Mouse (Mus musculus) midbrain, postnatal 0 days (tissue): ENCODE measurements around the gene Vpreb3. TPM values are rescaled to one million over a fixed set of nuclear protein-coding genes. Genes with fewer than 3 reads are reported as not detected.
A peak's percentile ranks its signal among the peaks of the same experiment; 100 is the strongest.

ENCODE experiments used
- ATAC-seq: fragments of 200-750 bp; cut with Nextera tagmentation; 2 replicates; pipeline ENCODE4 v1.8.0; 2017; ENCODE audit warnings: moderate number of reproducible peaks, mild to moderate bottlenecking, moderate TSS enrichment, moderate library complexity; ENCODE audit not compliant: low FRiP score
- DNase-seq: peaks from one replicate; pipeline ENCODE4 v3.0.0-alpha.2; 2015; ENCODE audit warnings: low spot score
- H3K27ac ChIP-seq: fragments of 300-500 bp; sonication (generic); 2 replicates; pipeline ENCODE4 v1.5.1; 2014; ENCODE audit warnings: low read depth, mild to moderate bottlenecking, low read length, mixed read lengths
- H3K27me3 ChIP-seq: fragments of 300-500 bp; sonication (generic); 2 replicates; pipeline ENCODE4 v1.6.1; 2014; ENCODE audit warnings: low read length, control low read depth, mixed read lengths; ENCODE audit not compliant: insufficient read depth
- H3K36me3 ChIP-seq: fragments of 300-500 bp; sonication (generic); 2 replicates; pipeline ENCODE4 v1.6.1; 2014; ENCODE audit warnings: low read length, control low read depth, mixed read lengths; ENCODE audit not compliant: insufficient read depth
- H3K4me1 ChIP-seq: fragments of 300-500 bp; sonication (generic); 2 replicates; pipeline ENCODE4 v1.6.1; 2014; ENCODE audit warnings: mild to moderate bottlenecking, control low read depth, antibody characterized with exemption, low read length, mixed read lengths; ENCODE audit not compliant: insufficient read depth
- H3K4me2 ChIP-seq: fragments of 300-500 bp; sonication (generic); 2 replicates; pipeline ENCODE4 v1.6.1; 2014; ENCODE audit warnings: low read depth, mild to moderate bottlenecking, low read length, mixed read lengths; ENCODE audit not compliant: poor library complexity, severe bottlenecking
- H3K4me3 ChIP-seq: fragments of 300-500 bp; sonication (generic); 2 replicates; pipeline ENCODE4 v1.5.1; 2014; ENCODE audit warnings: low read depth, mild to moderate bottlenecking, low read length, moderate library complexity
- H3K9ac ChIP-seq: fragments of 300-500 bp; sonication (generic); replicated peaks from 2 replicates; pipeline ENCODE4 v1.6.1; 2014; ENCODE audit warnings: mild to moderate bottlenecking, low read length, moderate library complexity, mixed read lengths; ENCODE audit not compliant: poor library complexity, severe bottlenecking
- H3K9me3 ChIP-seq: fragments of 300-500 bp; sonication (generic); 2 replicates; pipeline ENCODE4 v1.6.1; 2016; ENCODE audit warnings: low read length, control low read depth
- CTCF ChIP-seq: IDR thresholded peaks from 2 replicates; pipeline ENCODE4 v1.5.1; 2016; ENCODE audit warnings: antibody characterized with exemption, mild to moderate bottlenecking
- WGBS: fragments of 180-500 bp; shearing (Covaris S2); extraction: QIAGEN DNeasy Blood & Tissue Kit; methylation state at CpG from one replicate; pipeline ENCODE4 v1.1.7; 2014; 5-methylcytosine and 5-hydroxymethylcytosine counted together
- polyA plus RNA-seq: library from polyadenylated mRNA; unstranded; fragments of >200 nt; fragmentation: Nextera tagmentation; extraction: Ambion mirVana; gene quantifications from 2 replicates; pipeline ENCODE4 v1.2.1, GENCODE M21; 2015
- total RNA-seq: library from RNA; depleted of rRNA; stranded (reverse); fragments of >200 nt; gene quantifications from 2 replicates; pipeline ENCODE4 v1.2.3, GENCODE M21; 2014

The Vpreb3 gene
- total and polyA plus RNA-seq, 2 experiments from 2014 or later = 0.72 TPM; not detected in 1

DNA sequence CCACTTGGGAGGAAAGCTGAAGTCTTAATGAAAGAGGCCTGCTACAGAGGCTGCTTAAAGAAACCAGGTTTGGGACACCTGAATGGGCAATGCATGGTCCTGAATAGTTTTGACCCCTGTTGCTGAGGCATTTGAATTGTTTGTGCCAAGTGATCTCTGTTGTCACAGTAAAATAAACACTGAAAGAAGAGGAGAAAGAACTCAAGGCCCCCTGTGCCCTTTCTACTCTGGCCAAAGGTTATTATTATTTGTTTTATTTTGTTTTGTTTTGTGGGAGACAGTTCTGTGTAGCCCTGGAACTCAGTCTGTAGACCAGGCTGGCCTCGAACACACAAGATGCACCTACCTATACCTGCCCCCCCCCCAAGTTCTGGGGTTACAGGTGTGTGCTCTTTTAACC, 7.9 kb upstream of the Vpreb3 start:
- no peaks in the 10 kb centered on the region for H3K9me3 ChIP-seq
- H3K27ac ChIP-seq = no peak overlapping the region
- H3K9ac ChIP-seq = no peak overlapping the region
- WGBS = 83% methylated on average over 1 of the region's 1 CpGs
- H3K4me2 ChIP-seq = peak overlapping the region; percentile 84
- DNase-seq (no peak), ATAC-seq (no peak)
- no peaks in the 10 kb centered on the region for H3K36me3 ChIP-seq
- H3K4me1 ChIP-seq = no peaks in the 10 kb centered on the region
- H3K27me3 ChIP-seq = no peaks in the 10 kb centered on the region
- H3K4me3 ChIP-seq = peak overlapping the region; percentile 68; the same call in 1 of the 2 replicates
- no peak for TF ChIP-seq CTCF

DNA sequence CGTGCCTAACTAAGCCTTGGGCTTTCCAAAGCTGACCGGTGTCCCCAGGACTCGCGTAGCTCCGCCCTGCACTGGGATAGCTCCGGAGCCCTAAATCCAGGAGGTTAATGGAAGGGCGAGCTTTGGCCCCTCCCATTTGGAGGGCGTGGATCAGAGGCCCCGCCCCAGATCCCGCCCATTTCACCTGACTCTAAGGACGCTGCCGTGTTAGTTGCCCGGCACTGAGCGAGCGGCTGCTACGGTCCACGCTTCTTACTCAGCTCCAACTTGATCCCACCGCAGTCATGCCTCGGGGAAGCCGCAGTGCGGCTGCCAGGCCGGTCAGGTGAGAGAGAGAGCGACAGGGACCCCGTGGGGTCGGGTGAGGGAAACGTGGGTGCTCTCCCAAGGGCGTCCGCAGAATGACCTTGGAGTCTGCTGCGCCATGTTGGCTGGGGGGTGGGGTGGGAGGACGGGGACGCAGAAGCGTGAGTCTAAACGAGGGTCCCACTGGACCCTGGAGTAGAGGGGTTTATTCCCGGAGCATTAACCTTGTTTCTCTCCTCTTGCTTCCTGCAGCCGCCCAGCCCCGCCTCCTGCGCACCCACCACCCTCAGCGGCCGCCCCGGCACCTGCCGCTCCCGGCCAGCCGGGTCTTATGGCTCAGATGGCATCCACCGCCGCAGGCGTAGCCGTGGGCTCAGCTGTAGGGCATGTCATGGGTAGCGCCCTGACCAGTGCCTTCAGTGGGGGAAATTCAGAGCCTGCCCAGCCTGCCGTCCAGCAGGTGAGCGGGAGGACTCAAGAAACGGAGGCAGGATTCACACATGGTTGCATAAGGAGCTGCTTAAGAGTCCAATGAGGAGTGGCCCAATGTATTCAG, 6.9 kb upstream of the Vpreb3 start, which contains the start of gene Mmp11:
Gene Mmp11 (minus strand): TSS at position 817 of the 862 bp plus-strand sequence.
- no peaks in the 10 kb centered on the region for H3K4me1 ChIP-seq
- no peaks in the 10 kb centered on the region for H3K9me3 ChIP-seq
- H3K27me3 ChIP-seq = no peaks in the 10 kb centered on the region
- H3K9ac ChIP-seq = peak within 1 kb of the TSS; percentile 77
- H3K4me2 ChIP-seq = peak within 1 kb of the TSS; percentile 84
- H3K4me3 ChIP-seq = peak within 1 kb of the TSS; percentile 68
- peak within 1 kb of the TSS; percentile 69 for H3K27ac ChIP-seq
- peak; percentile 57 for ATAC-seq
- DNase-seq = peak; percentile 83
- H3K36me3 ChIP-seq = no peaks in the 10 kb centered on the region
- 1% methylated on average over 46 of the region's 51 CpGs for WGBS
- no peak for TF ChIP-seq CTCF

DNA sequence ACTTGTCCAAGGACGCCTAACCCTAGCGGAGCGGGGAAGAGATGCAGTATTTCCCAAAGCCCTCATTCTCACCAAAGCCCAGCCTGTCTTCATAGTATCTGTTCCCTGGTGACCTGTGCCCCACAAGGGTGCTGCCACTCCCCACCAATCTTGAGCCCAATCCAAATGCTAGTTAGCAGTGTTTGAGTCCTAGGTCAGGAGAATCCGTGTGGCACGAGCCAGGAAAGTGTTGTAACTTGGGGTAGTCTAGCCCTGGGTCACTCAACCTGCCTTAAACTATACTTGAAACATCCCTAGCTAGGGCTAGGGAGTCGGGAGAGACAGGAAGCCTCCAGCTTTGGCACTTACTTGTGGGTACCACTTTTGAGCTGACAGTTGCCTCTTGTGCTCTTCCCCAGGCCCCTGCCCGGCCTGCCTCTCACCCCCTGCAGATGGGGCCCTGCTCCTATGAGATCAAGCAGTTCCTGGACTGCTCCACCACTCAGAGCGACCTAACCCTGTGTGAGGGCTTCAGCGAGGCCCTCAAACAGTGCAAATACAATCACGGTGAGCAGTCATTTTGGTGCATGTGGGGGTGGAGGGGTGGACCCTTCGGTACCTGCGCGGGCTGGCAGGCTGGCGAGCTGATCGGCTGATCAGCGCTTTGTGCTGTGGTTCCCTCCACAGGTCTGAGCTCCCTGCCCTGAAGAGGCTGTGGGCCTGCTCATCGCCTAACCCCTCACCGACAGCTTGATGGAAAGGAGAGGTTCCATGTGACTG, 5.8 kb upstream of the Vpreb3 start:
- Histone ChIP-seq H3K4me3 (no peak overlapping the region), H3K4me2 (peak overlapping the region; percentile 37), H3K27me3 (no peaks in the 10 kb centered on the region), H3K9ac (no peak overlapping the region), H3K36me3 (no peaks in the 10 kb centered on the region), H3K4me1 (no peaks in the 10 kb centered on the region), H3K27ac (no peak overlapping the region), H3K9me3 (no peaks in the 10 kb centered on the region)
- ATAC-seq = no peak
- WGBS = 38% methylated on average over 18 of the region's 18 CpGs
- DNase-seq = no peak
- TF ChIP-seq CTCF = no peak

DNA sequence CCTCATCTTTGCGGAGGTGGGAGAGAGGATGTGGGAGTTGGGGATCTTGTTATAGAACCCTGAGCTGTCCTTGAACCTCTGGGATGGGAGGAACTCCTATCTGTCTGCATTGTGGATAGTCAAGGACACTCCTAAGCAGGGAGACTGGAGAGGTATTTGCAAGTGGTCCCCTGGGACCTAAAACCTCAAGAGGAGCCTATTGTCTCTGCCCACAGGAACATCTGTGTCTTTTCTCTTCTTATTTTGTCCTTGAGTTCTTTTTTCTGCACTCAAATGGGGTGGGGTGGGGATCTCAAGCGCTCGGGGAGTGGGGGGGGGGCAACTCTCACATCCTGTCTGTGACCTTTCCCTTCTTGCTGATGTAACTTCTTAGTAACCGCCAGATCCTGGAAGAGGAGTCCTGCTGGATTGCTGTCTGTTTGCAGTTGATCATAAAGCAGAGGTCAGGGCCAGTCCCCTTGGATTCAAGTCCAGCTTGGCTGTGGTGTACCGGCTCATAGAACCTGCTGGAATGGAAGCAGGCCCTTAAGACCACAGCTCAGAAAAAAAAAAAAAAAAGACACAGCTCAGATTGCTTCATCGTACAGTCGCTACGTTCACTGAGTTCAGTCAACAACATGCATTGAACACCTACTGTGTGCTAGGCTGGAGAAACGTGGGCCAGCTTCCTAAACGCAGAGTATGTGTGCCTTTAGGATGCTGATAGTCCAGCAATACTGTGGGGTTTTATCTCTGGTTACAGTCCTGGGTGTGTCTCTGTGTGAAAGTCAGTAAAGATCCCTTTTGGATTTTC, 4.8 kb upstream of the Vpreb3 start:
- Histone ChIP-seq H3K9ac (no peak overlapping the region), H3K4me2 (peak overlapping the region; percentile 37), H3K27ac (no peak overlapping the region), H3K4me1 (no peaks in the 10 kb centered on the region), H3K9me3 (no peaks in the 10 kb centered on the region), H3K36me3 (no peaks in the 10 kb centered on the region), H3K27me3 (no peaks in the 10 kb centered on the region), H3K4me3 (no peak overlapping the region)
- WGBS = 55% methylated on average over 10 of the region's 10 CpGs
- no peak for TF ChIP-seq CTCF
- ATAC-seq (no peak), DNase-seq (no peak)

DNA sequence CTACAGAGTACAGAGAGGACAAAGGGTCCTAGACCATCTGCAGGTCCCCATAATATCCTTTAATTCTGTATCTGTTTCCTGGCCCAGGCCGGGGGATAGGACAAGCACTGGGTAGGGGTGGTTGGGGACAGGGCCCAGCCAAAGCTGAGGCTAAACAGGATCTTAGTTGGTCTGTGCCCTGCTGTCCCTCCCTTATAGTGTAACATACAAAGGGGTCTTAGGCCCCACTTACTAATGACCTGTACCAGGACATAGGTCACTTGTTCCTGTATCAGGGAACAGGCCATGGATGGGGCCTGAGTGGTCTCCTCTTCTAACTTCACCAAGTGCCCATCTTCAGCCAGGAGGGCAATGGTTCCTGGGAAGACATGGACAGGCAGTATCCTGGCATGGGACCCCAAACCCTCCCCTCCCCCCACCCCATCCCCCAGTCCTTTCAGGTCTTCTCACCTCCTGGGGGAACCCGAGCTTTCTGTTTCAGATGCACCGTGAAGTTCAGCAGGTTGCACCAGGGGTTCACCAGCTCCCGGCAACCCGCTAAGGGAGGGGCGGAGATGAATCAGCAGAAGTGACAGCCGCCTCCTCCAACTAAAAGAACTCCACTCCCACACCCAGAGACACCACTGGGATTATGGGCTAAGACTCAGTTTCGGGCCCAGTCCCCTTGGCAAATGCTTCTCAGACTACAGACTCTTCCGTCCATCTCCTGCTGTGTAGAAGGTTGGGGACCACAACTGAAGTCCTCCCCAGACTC, 3.2 kb upstream of the Vpreb3 start:
- WGBS = 47% methylated on average over 9 of the region's 9 CpGs

More for the DNA sequence above, 3.2 kb upstream of the Vpreb3 start:
- Histone ChIP-seq H3K4me1 (no peaks in the 10 kb centered on the region), H3K27me3 (no peaks in the 10 kb centered on the region), H3K4me2 (no peak overlapping the region), H3K9me3 (no peaks in the 10 kb centered on the region), H3K27ac (no peak overlapping the region), H3K9ac (no peak overlapping the region), H3K36me3 (no peaks in the 10 kb centered on the region), H3K4me3 (no peak overlapping the region)
- TF ChIP-seq CTCF = no peak
- ATAC-seq = no peak
- no peak for DNase-seq
